ENCODE assay signal across 25 mouse cellular contexts in genomic region chr2:170659291-170659690, GRCm38 (mm10). TPM values are rescaled to one million over a fixed set of nuclear protein-coding genes. Genes with fewer than 3 reads are reported as not detected.
A peak's percentile ranks its signal among the peaks of the same experiment; 100 is the strongest.
DNase-seq lines count a peak whose midpoint lies in the region; ATAC-seq and TF ChIP-seq lines count a peak whose summit lies in the region.
"Had no signal": no experiment of that assay in that cellular context is flagged by ENCODE, and none has a peak within 500 bp of the region (broad histone marks: within the 10 kb centered on the region; RNA-seq: fewer than 3 reads in every experiment).

No protein-coding gene starts in this region.

- H3K27ac ChIP-seq in heart, postnatal 0 days (ENCODE audit: low read depth): no peak overlapping the region
- H3K27ac ChIP-seq in neural tube, embryonic 11.5 days (ENCODE audit: low read depth, low read length): no peak overlapping the region
- H3K27ac ChIP-seq in neural tube, embryonic 15.5 days (replicated peaks): no peak overlapping the region
- no peak overlapping the region for H3K27ac ChIP-seq in forebrain, postnatal 0 days (ENCODE audit: low read depth, low read length)
- H3K27ac ChIP-seq: embryonic facial prominence, embryonic 12.5 days; kidney, postnatal 0 days; limb, embryonic 13.5 days; liver, embryonic 13.5 days; lung, embryonic 15.5 days; stomach, postnatal 0 days had no signal

- no peaks in the 10 kb centered on the region for H3K27me3 ChIP-seq in heart, postnatal 0 days (ENCODE audit: control insufficient read depth, insufficient read depth, low read length)
- no peaks in the 10 kb centered on the region for H3K27me3 ChIP-seq in neural tube, embryonic 11.5 days (ENCODE audit: control insufficient read depth, insufficient read depth, low read length)
- no peaks in the 10 kb centered on the region for H3K27me3 ChIP-seq in neural tube, embryonic 15.5 days (replicated peaks)
- H3K27me3 ChIP-seq in forebrain, postnatal 0 days (ENCODE audit: insufficient read depth, low read length): no peaks in the 10 kb centered on the region
- H3K27me3 ChIP-seq: embryonic facial prominence, embryonic 12.5 days; limb, embryonic 13.5 days; liver, embryonic 13.5 days; lung, embryonic 15.5 days had no signal

- H3K4me1 ChIP-seq in heart, postnatal 0 days (ENCODE audit: control insufficient read depth, insufficient read depth): no peaks in the 10 kb centered on the region
- peaks cover 14% of the 10 kb centered on the region; the same call in 1 of the 2 replicates for H3K4me1 ChIP-seq in neural tube, embryonic 11.5 days (ENCODE audit: control insufficient read depth, insufficient read depth, low read length)
- peaks cover 45% of the 10 kb centered on the region for H3K4me1 ChIP-seq in neural tube, embryonic 15.5 days
- H3K4me1 ChIP-seq in forebrain, postnatal 0 days (ENCODE audit: insufficient read depth): peaks cover 10% of the 10 kb centered on the region; the same call in 1 of the 2 replicates
- H3K4me1 ChIP-seq in lung, adult 2 months (ENCODE audit: control insufficient read depth, insufficient read depth, low read length): no peaks in the 10 kb centered on the region
- H3K4me1 ChIP-seq: liver, embryonic 13.5 days had no signal

- H3K9me3 ChIP-seq in heart, postnatal 0 days (replicated peaks; ENCODE audit: control insufficient read depth, low read length): no peaks in the 10 kb centered on the region
- H3K9me3 ChIP-seq in neural tube, embryonic 11.5 days (ENCODE audit: control insufficient read depth, low read length): no peaks in the 10 kb centered on the region; the same call in 1 of the 2 replicates
- H3K9me3 ChIP-seq in neural tube, embryonic 15.5 days (replicated peaks): no peaks in the 10 kb centered on the region
- H3K9me3 ChIP-seq in forebrain, postnatal 0 days (ENCODE audit: low read length): no peaks in the 10 kb centered on the region
- H3K9me3 ChIP-seq: embryonic facial prominence, embryonic 12.5 days; limb, embryonic 13.5 days; lung, embryonic 15.5 days had no signal

- WGBS in heart, postnatal 0 days: 48% methylated on average over 8 of the region's 8 CpGs
- WGBS in neural tube, embryonic 11.5 days: 52% methylated on average over 8 of the region's 8 CpGs
- WGBS in neural tube, embryonic 15.5 days: 37% methylated on average over 8 of the region's 8 CpGs
- 14% methylated on average over 8 of the region's 8 CpGs for WGBS in forebrain, postnatal 0 days
- 67% methylated on average over 8 of the region's 8 CpGs for WGBS in lung, adult 2 months

- TF ChIP-seq EP300 in heart, postnatal 0 days (IDR thresholded peaks at IDR 0.05; ENCODE audit: low read depth): no peak

- H3K9ac ChIP-seq in heart, postnatal 0 days (replicated peaks; ENCODE audit: low read depth, low read length): no peak overlapping the region
- no peak overlapping the region for H3K9ac ChIP-seq in neural tube, embryonic 11.5 days (ENCODE audit: low read length)
- no peak overlapping the region for H3K9ac ChIP-seq in neural tube, embryonic 15.5 days (replicated peaks)
- H3K9ac ChIP-seq in forebrain, postnatal 0 days: no peak overlapping the region
- H3K9ac ChIP-seq: embryonic facial prominence, embryonic 12.5 days; limb, embryonic 13.5 days; liver, embryonic 13.5 days; lung, embryonic 15.5 days had no signal

- H3K4me2 ChIP-seq in heart, postnatal 0 days (ENCODE audit: low read depth, low read length): no peak overlapping the region
- H3K4me2 ChIP-seq in neural tube, embryonic 11.5 days (ENCODE audit: low read depth): no peak overlapping the region
- H3K4me2 ChIP-seq in neural tube, embryonic 15.5 days: no peak overlapping the region
- H3K4me2 ChIP-seq in forebrain, postnatal 0 days (ENCODE audit: low read depth): no peak overlapping the region
- H3K4me2 ChIP-seq: embryonic facial prominence, embryonic 12.5 days; liver, embryonic 13.5 days; lung, embryonic 15.5 days had no signal

- no peak for TF ChIP-seq CTCF in heart, postnatal 0 days (IDR thresholded peaks at IDR 0.05; ENCODE audit: low read depth)
- no peak for TF ChIP-seq CTCF in forebrain, postnatal 0 days (IDR thresholded peaks at IDR 0.05; ENCODE audit: low read depth)
- no peak for TF ChIP-seq CTCF in lung, adult 2 months (IDR thresholded peaks at IDR 0.05; ENCODE audit: insufficient read depth, low read length)

- intact Hi-C loops in heart, postnatal 25 days (cut with DNase I): no loop called here

- TF ChIP-seq POLR2A in lung, adult 2 months (IDR thresholded peaks at IDR 0.05; ENCODE audit: borderline replicate concordance, extremely low read depth, low read depth, low read length): no peak

- no peak overlapping the region for H3K4me3 ChIP-seq in heart, postnatal 0 days (ENCODE audit: low read depth, low read length)
- H3K4me3 ChIP-seq in neural tube, embryonic 11.5 days (ENCODE audit: low read depth, low read length): no peak overlapping the region
- no peak overlapping the region for H3K4me3 ChIP-seq in neural tube, embryonic 15.5 days (replicated peaks)
- no peak overlapping the region for H3K4me3 ChIP-seq in forebrain, postnatal 0 days (ENCODE audit: low read depth, low read length)
- no peak overlapping the region for H3K4me3 ChIP-seq in lung, adult 2 months (replicated peaks; ENCODE audit: extremely low read depth, low read depth, low read length)
- H3K4me3 ChIP-seq: embryonic facial prominence, embryonic 12.5 days; limb, embryonic 13.5 days; liver, embryonic 13.5 days; lung, embryonic 15.5 days had no signal

- no peak for ATAC-seq in heart, postnatal 0 days (ENCODE audit: insufficient read depth, low read depth)
- no peak for ATAC-seq in neural tube, embryonic 11.5 days (ENCODE audit: insufficient read depth, low FRiP score, low TSS enrichment)
- no peak for ATAC-seq in neural tube, embryonic 15.5 days (ENCODE audit: low FRiP score)
- 0 out of 2 replicates have a peak, but pooled peaks have one; percentile 9 for ATAC-seq in forebrain, postnatal 0 days

- DNase-seq in heart, postnatal 0 days (ENCODE audit: low spot score): peak; percentile 9
- no peak for DNase-seq in heart, postnatal 25 days (ENCODE audit: low spot score)
- peak; percentile 32 for DNase-seq in neural tube, embryonic 11.5 days (ENCODE audit: low spot score)
- DNase-seq in forebrain, postnatal 0 days: no peak
- DNase-seq in cerebellum, adult 9-10 months: no peak
- no peak for DNase-seq in lung, adult 2 months
- DNase-seq: B cell, adult 2 months; cerebellum, adult 9-11 months; gastrocnemius, postnatal 25 days; heart, postnatal 10 days; kidney, adult 18-20 months; liver, embryonic 13.5 days; right cerebral cortex, postnatal 4 days had no signal

- H3K36me3 ChIP-seq in heart, postnatal 0 days (replicated peaks; ENCODE audit: control insufficient read depth, insufficient read depth, low read length): no peaks in the 10 kb centered on the region
- no peaks in the 10 kb centered on the region for H3K36me3 ChIP-seq in neural tube, embryonic 11.5 days (ENCODE audit: control insufficient read depth, insufficient read depth, low read length)
- no peaks in the 10 kb centered on the region for H3K36me3 ChIP-seq in neural tube, embryonic 15.5 days
- H3K36me3 ChIP-seq in forebrain, postnatal 0 days (ENCODE audit: insufficient read depth): no peaks in the 10 kb centered on the region
- H3K36me3 ChIP-seq: embryonic facial prominence, embryonic 12.5 days; limb, embryonic 13.5 days; liver, embryonic 13.5 days; lung, embryonic 15.5 days had no signal

RNA-seq across cellular contexts. Expression of gene 4930470P17Rik, which starts 57.5 kb away (rescaled TPM):
- not detected in 2 replicates for total RNA-seq in heart, postnatal 0 days (2014; rRNA removed; ENCODE audit: low replicate concordance)
- not detected in 2 replicates for polyA plus RNA-seq in heart, postnatal 0 days (2015; fragmentation: Nextera tagmentation; extraction: Ambion mirVana)
- total RNA-seq in heart, postnatal 25 days (2021): not detected
- polyA plus RNA-seq in neural tube, embryonic 11.5 days (2014; fragmentation: Nextera tagmentation; extraction: Ambion mirVana): not detected in 2 replicates
- polyA plus RNA-seq in neural tube, embryonic 15.5 days (2015; fragmentation: Nextera tagmentation; extraction: Ambion mirVana): 0.36 TPM in 1 of 2 replicates, not detected in the other
- total RNA-seq in forebrain, postnatal 0 days (2014; rRNA removed): not detected in 2 replicates
- 0.11 and 0.16 TPM in 2 replicates for polyA plus RNA-seq in forebrain, postnatal 0 days (2015; fragmentation: Nextera tagmentation; extraction: Ambion mirVana)
- not detected in 2 replicates for polyA plus RNA-seq in lung, adult 2 months (2012; rRNA removed)
- total RNA-seq: adrenal gland, adult 18-20 months; gastrocnemius, postnatal 25 days; heart, adult 8-10 months; heart, postnatal 10 days; layer of hippocampus, postnatal 25 days; left cerebral cortex, postnatal 10 days; neutrophil, adult 5-6 weeks had no signal
- polyA plus RNA-seq: cortical plate, adult 2 months; embryonic facial prominence, embryonic 12.5 days; kidney, postnatal 0 days; limb, embryonic 13.5 days; liver, embryonic 13.5 days; lung, embryonic 15.5 days; stomach, postnatal 0 days had no signal

Comparison
In these comparisons a context has a peak if more than half of its experiments do, and no peak if none do; other contexts are left out.
1. DNase-seq: peak in heart, postnatal 0 days (single experiment) and neural tube, embryonic 11.5 days (single experiment); none in heart, postnatal 25 days (single experiment), forebrain, postnatal 0 days (single experiment), cerebellum, adult 9-10 months (single experiment) and lung, adult 2 months (single experiment).